In the genomic region with DNA sequence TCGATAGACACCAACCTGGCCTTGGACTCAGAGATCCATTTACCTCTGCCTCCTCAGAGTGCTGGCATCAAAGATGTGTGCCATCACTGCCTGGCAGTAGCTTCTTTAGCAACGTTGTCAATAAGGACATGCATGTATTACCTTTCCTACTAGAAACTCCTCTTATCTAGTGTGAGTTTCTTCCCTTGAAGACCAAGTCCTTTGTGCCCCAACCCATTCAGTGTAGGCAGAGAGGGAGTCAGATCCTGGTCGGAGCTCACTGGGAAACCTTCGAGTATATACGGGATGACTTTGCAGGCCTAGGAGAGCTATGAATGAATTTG, we compare ENCODE assay signal across 8 mouse cellular contexts. TPM values are rescaled to one million over a fixed set of nuclear protein-coding genes. Genes with fewer than 3 reads are reported as not detected.
DNase-seq lines count a peak whose midpoint lies in the region; ATAC-seq and TF ChIP-seq lines count a peak whose summit lies in the region.

No protein-coding gene starts in this region.

- peak overlapping the region; percentile 94 for H3K4me3 ChIP-seq in heart, embryonic 13.5 days
- H3K4me3 ChIP-seq in ES-E14 (ENCODE audit: insufficient read depth in 1 of 2, low read depth in 1 of 2, low read length in 2 of 2, poor library complexity in 1 of 2, severe bottlenecking in 1 of 2): peak overlapping the region; percentile 76 to 85
- peak overlapping the region; percentile 96 for H3K4me3 ChIP-seq in hindbrain, embryonic 13.5 days
- H3K4me3 ChIP-seq in midbrain, embryonic 12.5 days: peak overlapping the region; percentile 91

- ATAC-seq in heart, embryonic 13.5 days (ENCODE audit: extremely low read depth, insufficient number of reproducible peaks, low FRiP score, low TSS enrichment): no peak
- ATAC-seq in hindbrain, embryonic 13.5 days (ENCODE audit: low FRiP score): no peak
- no peak for ATAC-seq in midbrain, embryonic 12.5 days (ENCODE audit: low FRiP score, low read depth)

- in situ Hi-C loops in ES-E14 (cut with MboI; ENCODE audit: low sequenced_read_pairs in 2 of 2, unreplicated experiment in 2 of 2): no loop called here

- peaks cover 51% of the 10 kb centered on the region for H3K36me3 ChIP-seq in heart, embryonic 13.5 days
- peaks cover 34% of the 10 kb centered on the region for H3K36me3 ChIP-seq in ES-E14 (ENCODE audit: control insufficient read depth, insufficient read depth, low read length, poor library complexity, severe bottlenecking)
- peaks cover 43% of the 10 kb centered on the region for H3K36me3 ChIP-seq in hindbrain, embryonic 13.5 days
- peaks cover 44% of the 10 kb centered on the region for H3K36me3 ChIP-seq in midbrain, embryonic 12.5 days

- H3K4me1 ChIP-seq in heart, embryonic 13.5 days: peaks cover 40% of the 10 kb centered on the region
- H3K4me1 ChIP-seq in ES-E14 (ENCODE audit: control insufficient read depth in 2 of 2, insufficient read depth in 2 of 2, low read length in 2 of 2, poor library complexity in 1 of 2): peaks cover 1 to 18% of the 10 kb centered on the region in 2 experiments; a peak in 2 of 4 replicates
- peaks cover 35% of the 10 kb centered on the region for H3K4me1 ChIP-seq in hindbrain, embryonic 13.5 days (replicated peaks)
- peaks cover 32% of the 10 kb centered on the region for H3K4me1 ChIP-seq in midbrain, embryonic 12.5 days

- no peaks in the 10 kb centered on the region for H3K9me3 ChIP-seq in heart, embryonic 13.5 days
- no peaks in the 10 kb centered on the region for H3K9me3 ChIP-seq in ES-E14 (ENCODE audit: control insufficient read depth, insufficient read depth, low read depth, low read length)
- H3K9me3 ChIP-seq in hindbrain, embryonic 13.5 days: no peaks in the 10 kb centered on the region
- H3K9me3 ChIP-seq in midbrain, embryonic 12.5 days: no peaks in the 10 kb centered on the region

- peak overlapping the region; percentile 90 for H3K4me2 ChIP-seq in heart, embryonic 13.5 days
- H3K4me2 ChIP-seq in hindbrain, embryonic 13.5 days: peak overlapping the region; percentile 91
- H3K4me2 ChIP-seq in midbrain, embryonic 12.5 days (replicated peaks): peak overlapping the region; percentile 83

- H3K27me3 ChIP-seq in heart, embryonic 13.5 days (replicated peaks): no peaks in the 10 kb centered on the region
- no peaks in the 10 kb centered on the region for H3K27me3 ChIP-seq in hindbrain, embryonic 13.5 days
- H3K27me3 ChIP-seq in midbrain, embryonic 12.5 days: no peaks in the 10 kb centered on the region

- H3K9ac ChIP-seq in heart, embryonic 13.5 days: peak overlapping the region; percentile 95
- H3K9ac ChIP-seq in ES-E14 (ENCODE audit: insufficient read depth, low read depth, low read length, poor library complexity, severe bottlenecking): peak overlapping the region; percentile 48
- H3K9ac ChIP-seq in hindbrain, embryonic 13.5 days: peak overlapping the region; percentile 86
- H3K9ac ChIP-seq in midbrain, embryonic 12.5 days (replicated peaks): peak overlapping the region; percentile 80

- DNase-seq in heart, adult 8-10 months (ENCODE audit: low spot score): no peak
- no peak for DNase-seq in ES-E14 (ENCODE audit: low read depth, low spot score)
- DNase-seq in frontal cortex, postnatal 10 days (ENCODE audit: low spot score in 2 of 2): no peak
- no peak for DNase-seq in thymus, postnatal 0 days (ENCODE audit: low spot score)
- DNase-seq in cerebellum, postnatal 4 days (ENCODE audit: low spot score in 2 of 2): no peak

- peak overlapping the region; percentile 58 for H3K27ac ChIP-seq in heart, embryonic 13.5 days (replicated peaks)
- H3K27ac ChIP-seq in ES-E14 (ENCODE audit: insufficient read depth, low read depth, low read length, poor library complexity, severe bottlenecking): no peak overlapping the region
- no peak overlapping the region for H3K27ac ChIP-seq in hindbrain, embryonic 13.5 days
- H3K27ac ChIP-seq in midbrain, embryonic 12.5 days (replicated peaks): no peak overlapping the region

- 33% methylated on average over 5 of the region's 5 CpGs for WGBS in heart, embryonic 13.5 days
- 48% methylated on average over 5 of the region's 5 CpGs for WGBS in hindbrain, embryonic 13.5 days
- 49% methylated on average over 5 of the region's 5 CpGs for WGBS in midbrain, embryonic 12.5 days

TF ChIP-seq in ES-E14, 5 proteins besides CTCF, POLR2A, EP300 and RAD21:
- TF ChIP-seq MAFK (IDR thresholded peaks at IDR 0.05; ENCODE audit: insufficient read depth, low read depth, low read length) (no peak), ZC3H11A (IDR thresholded peaks at IDR 0.05; ENCODE audit: borderline replicate concordance, low read depth, low read length) (no peak), HCFC1 (IDR thresholded peaks at IDR 0.05; ENCODE audit: borderline replicate concordance, insufficient read depth, low read length) (no peak), ZNF384 (IDR thresholded peaks at IDR 0.05; ENCODE audit: low read depth, low read length) (no peak), CHD2 (IDR thresholded peaks at IDR 0.05; ENCODE audit: low read depth, low read length) (no peak)
TF ChIP-seq in ES-E14: peak in this region for 0.

RNA-seq across cellular contexts. Expression of gene P4hb, which starts 1.2 kb away (rescaled TPM):
- 427 and 448 TPM in 2 replicates for polyA plus RNA-seq in heart, embryonic 13.5 days (2015; fragmentation: Nextera tagmentation; extraction: Ambion mirVana)
- total RNA-seq in heart, adult 8-10 months (2022): 100 to 1,000 TPM; 217 to 256 (median 229) TPM
- 904 and 977 TPM in 2 replicates for total RNA-seq in ES-E14 (2012; rRNA removed)
- polyA plus RNA-seq in hindbrain, embryonic 13.5 days (2015; fragmentation: Nextera tagmentation; extraction: Ambion mirVana): 289 and 294 TPM in 2 replicates
- polyA plus RNA-seq in midbrain, embryonic 12.5 days (2016; fragmentation: Nextera tagmentation; extraction: Ambion mirVana): 384 and 418 TPM in 2 replicates
- polyA plus RNA-seq in thymus, postnatal 0 days (2015; fragmentation: Nextera tagmentation; extraction: Ambion mirVana): 254 and 290 TPM in 2 replicates

RNA-seq across cellular contexts. Expression of gene Arhgdia, which starts 7.2 kb away (rescaled TPM):
- polyA plus RNA-seq in heart, embryonic 13.5 days (2015; fragmentation: Nextera tagmentation; extraction: Ambion mirVana): 435 and 436 TPM in 2 replicates
- total RNA-seq in heart, adult 8-10 months (2022): 100 to 1,000 TPM; 130 to 152 (median 141) TPM
- 161 and 253 TPM in 2 replicates for total RNA-seq in ES-E14 (2012; rRNA removed)
- 471 and 481 TPM in 2 replicates for polyA plus RNA-seq in hindbrain, embryonic 13.5 days (2015; fragmentation: Nextera tagmentation; extraction: Ambion mirVana)
- 504 and 557 TPM in 2 replicates for polyA plus RNA-seq in midbrain, embryonic 12.5 days (2016; fragmentation: Nextera tagmentation; extraction: Ambion mirVana)
- polyA plus RNA-seq in thymus, postnatal 0 days (2015; fragmentation: Nextera tagmentation; extraction: Ambion mirVana): 553 and 615 TPM in 2 replicates

RNA-seq across cellular contexts. Expression of gene Ppp1r27, which starts 23.3 kb away (rescaled TPM):
- not detected in 2 replicates for polyA plus RNA-seq in heart, embryonic 13.5 days (2015; fragmentation: Nextera tagmentation; extraction: Ambion mirVana)
- under 1 TPM in 1 of 4 experiments, not detected in 3; 0.34 TPM for total RNA-seq in heart, adult 8-10 months (2022)
- total RNA-seq in ES-E14 (2012; rRNA removed): not detected in 2 replicates
- polyA plus RNA-seq in hindbrain, embryonic 13.5 days (2015; fragmentation: Nextera tagmentation; extraction: Ambion mirVana): not detected in 2 replicates
- not detected in 2 replicates for polyA plus RNA-seq in midbrain, embryonic 12.5 days (2016; fragmentation: Nextera tagmentation; extraction: Ambion mirVana)
- 13.7 and 17.1 TPM in 2 replicates for polyA plus RNA-seq in thymus, postnatal 0 days (2015; fragmentation: Nextera tagmentation; extraction: Ambion mirVana)

RNA-seq across cellular contexts. Expression of gene Alyref, which starts 23.9 kb away (rescaled TPM):
- polyA plus RNA-seq in heart, embryonic 13.5 days (2015; fragmentation: Nextera tagmentation; extraction: Ambion mirVana): 253 and 284 TPM in 2 replicates
- 10 to 100 TPM; 32.3 to 51.0 (median 45.7) TPM for total RNA-seq in heart, adult 8-10 months (2022)
- 300 and 397 TPM in 2 replicates for total RNA-seq in ES-E14 (2012; rRNA removed)
- 267 and 290 TPM in 2 replicates for polyA plus RNA-seq in hindbrain, embryonic 13.5 days (2015; fragmentation: Nextera tagmentation; extraction: Ambion mirVana)
- polyA plus RNA-seq in midbrain, embryonic 12.5 days (2016; fragmentation: Nextera tagmentation; extraction: Ambion mirVana): 652 and 655 TPM in 2 replicates
- polyA plus RNA-seq in thymus, postnatal 0 days (2015; fragmentation: Nextera tagmentation; extraction: Ambion mirVana): 571 and 587 TPM in 2 replicates

RNA-seq across cellular contexts. Expression of gene Anapc11, which starts 24.0 kb away (rescaled TPM):
- 174 and 199 TPM in 2 replicates for polyA plus RNA-seq in heart, embryonic 13.5 days (2015; fragmentation: Nextera tagmentation; extraction: Ambion mirVana)
- total RNA-seq in heart, adult 8-10 months (2022): 10 to 100 TPM; 77.9 to 91.8 (median 84.8) TPM
- 87.4 and 98.4 TPM in 2 replicates for total RNA-seq in ES-E14 (2012; rRNA removed)
- polyA plus RNA-seq in hindbrain, embryonic 13.5 days (2015; fragmentation: Nextera tagmentation; extraction: Ambion mirVana): 179 and 192 TPM in 2 replicates
- polyA plus RNA-seq in midbrain, embryonic 12.5 days (2016; fragmentation: Nextera tagmentation; extraction: Ambion mirVana): 165 and 182 TPM in 2 replicates
- 158 and 179 TPM in 2 replicates for polyA plus RNA-seq in thymus, postnatal 0 days (2015; fragmentation: Nextera tagmentation; extraction: Ambion mirVana)

Comparison
In these comparisons a context has a peak if more than half of its experiments do, and no peak if none do; other contexts are left out.
1. RNA of gene Ppp1r27, which starts 23.3 kb away (polyA plus RNA-seq): 13.7 to 17.1 TPM in thymus, postnatal 0 days; not detected in heart, embryonic 13.5 days, not detected in hindbrain, embryonic 13.5 days and not detected in midbrain, embryonic 12.5 days; every median in the first group is over 10 times any median in the second.
2. Peak in every context shown above with its lines, with median percentiles within 50 percentile points of each other: H3K4me2 ChIP-seq, H3K4me3 ChIP-seq and H3K9ac ChIP-seq.